Mouse (Mus musculus): ENCODE measurements at regions not wholly inside any gene's neighbourhood (a gene's known extent, or its start where the extent isn't known, plus 50 kb on each side); places are given as distances from the start of the nearest gene placed in this dataset.
A peak's percentile ranks its signal among the peaks of the same experiment; 100 is the strongest.

DNA sequence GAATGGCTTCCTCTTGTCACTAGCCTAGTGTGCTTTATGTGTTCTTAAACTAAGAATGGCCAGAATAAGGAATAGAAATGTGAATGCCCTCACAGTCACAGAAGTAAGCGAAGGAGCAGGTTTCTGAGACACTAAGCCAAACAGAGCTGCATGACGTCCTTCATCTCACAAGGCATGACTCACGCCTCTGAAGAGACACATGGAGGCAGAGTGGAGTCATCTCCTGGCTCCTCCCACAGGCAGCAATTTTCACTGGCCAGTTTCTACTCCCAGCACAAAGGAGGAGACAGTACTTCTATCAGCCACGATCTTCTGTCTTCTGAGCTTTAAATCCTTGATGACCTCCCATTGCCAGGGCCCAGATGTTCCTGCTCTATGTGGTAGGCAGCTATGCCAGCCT is 291.3 kb upstream of the Rnf32 start:
- peak; percentile 8 for DNase-seq (ENCODE audit: low spot score)

GRCm38 (mm10) chr5:28903805-28904320 is 291.9 kb upstream of the Rnf32 start:
- DNase-seq (ENCODE audit: low spot score), result peak; percentile 49

- no peak for DNase-seq (ENCODE audit: low spot score)
These were observed 303.0 kb upstream of the Rnf32 start for GRCm38 (mm10) chr5:28892703-28893249.

GRCm38 (mm10) chr5:28891988-28892387 is 303.8 kb upstream of the Rnf32 start:
- DNase-seq (ENCODE audit: low spot score), result no peak

DNA sequence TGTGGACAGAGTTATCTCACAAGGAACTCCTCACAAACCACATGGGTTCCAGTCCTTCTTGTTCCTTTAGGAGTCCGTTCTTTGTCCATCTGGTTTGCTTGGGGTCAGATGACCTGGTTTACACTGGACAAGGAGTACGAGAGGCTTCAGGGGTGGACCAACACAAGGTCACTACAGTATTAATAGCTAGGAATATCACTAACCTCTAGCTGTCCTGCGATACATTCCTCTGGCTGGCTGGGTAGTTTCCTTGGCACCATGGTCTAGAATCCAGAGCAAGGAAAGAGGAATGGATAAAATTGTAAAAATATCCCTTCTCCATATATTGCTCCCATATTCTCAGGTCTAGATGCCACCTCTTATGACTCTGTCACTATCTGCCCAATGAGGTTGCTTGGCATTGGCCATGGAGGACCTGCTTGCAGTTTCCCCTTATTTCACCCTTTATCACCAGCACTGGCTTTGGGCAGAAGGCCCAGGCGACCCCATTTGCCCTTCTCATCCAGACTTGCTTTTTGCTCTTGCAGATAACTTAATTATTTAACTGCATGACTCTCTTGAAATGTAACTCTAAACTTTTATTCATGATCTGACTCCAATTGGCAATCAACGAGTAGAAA is 310.9 kb upstream of the Rnf32 start:
- no peak for DNase-seq (ENCODE audit: low spot score)

GRCm38 (mm10) chr5:28876199-28876598 is 319.6 kb upstream of the Rnf32 start:
- no peak for DNase-seq (ENCODE audit: low spot score)

DNA sequence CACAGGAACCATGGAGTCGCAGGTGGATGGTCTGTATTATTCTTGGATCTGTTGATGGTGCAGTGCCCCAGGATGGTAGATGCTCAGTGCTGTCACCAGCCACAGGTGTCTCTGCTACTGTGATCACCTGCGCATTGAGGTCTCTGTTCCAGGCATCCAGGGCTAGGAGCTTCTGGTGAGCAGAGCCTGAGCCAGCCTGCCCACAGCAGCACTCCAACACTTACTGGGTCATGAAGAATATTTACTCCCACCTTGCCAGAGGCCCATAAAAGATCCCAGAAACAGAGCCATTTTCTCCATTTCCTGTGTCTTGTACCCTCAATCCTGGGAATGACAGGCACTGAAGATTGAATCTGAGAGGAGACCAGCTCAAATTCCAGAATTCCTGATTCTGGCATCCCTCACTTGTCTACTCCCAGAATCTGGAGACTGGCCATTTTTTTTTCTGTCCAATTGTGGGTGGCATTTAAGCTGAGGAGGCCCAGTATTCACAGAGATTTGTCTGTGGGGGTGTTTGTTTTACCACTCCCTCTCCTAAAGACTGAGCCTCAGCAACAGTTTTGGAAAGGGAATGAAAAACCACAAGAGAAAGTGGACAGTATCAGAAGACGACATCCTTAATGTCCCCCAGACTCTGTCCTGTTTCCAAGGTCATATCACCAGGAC is 322.1 kb upstream of the Rnf32 start:
- no peak for DNase-seq (ENCODE audit: low spot score)

- DNase-seq (ENCODE audit: low spot score), result peak; percentile 37
These were observed 336.0 kb upstream of the Rnf32 start for GRCm38 (mm10) chr5:28859604-28860371.

DNA sequence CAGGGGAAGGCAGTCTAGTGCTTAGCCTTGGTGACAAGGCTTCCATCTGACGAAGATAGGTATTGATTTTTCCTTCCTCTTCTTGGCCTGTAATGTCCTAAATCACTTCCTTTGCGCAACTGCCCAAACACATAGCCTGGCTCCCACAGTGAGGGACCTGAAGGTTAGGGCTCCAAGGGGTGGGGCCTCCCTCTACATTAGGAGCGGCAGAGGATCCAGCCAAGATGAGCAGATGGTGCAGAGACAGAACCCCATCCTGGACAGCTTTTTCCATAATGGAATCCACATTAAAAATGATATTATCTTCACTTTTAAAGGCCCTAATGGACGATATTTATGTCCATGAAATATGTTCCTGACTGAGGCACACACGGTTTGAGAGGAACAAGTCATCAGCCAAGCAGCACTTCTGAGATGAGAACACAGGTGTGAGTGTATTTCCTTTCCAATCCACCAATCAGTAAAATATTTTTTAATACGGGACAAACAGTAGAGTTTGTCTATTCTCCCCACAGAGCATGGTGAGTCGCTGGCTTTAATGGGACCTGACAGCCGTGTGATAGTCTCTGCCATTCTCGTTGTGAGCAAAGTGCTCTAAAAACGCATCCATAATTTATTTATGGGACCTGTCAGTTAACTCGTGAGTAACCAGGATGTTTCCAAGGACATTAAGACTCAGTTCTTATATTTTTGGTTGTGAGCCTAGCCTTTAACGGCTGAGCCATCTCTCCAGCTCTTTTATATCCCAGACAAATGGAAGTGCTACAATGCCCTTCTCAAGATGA is 357.5 kb upstream of the Rnf32 start:
- DNase-seq (ENCODE audit: low spot score), result no peak

DNA sequence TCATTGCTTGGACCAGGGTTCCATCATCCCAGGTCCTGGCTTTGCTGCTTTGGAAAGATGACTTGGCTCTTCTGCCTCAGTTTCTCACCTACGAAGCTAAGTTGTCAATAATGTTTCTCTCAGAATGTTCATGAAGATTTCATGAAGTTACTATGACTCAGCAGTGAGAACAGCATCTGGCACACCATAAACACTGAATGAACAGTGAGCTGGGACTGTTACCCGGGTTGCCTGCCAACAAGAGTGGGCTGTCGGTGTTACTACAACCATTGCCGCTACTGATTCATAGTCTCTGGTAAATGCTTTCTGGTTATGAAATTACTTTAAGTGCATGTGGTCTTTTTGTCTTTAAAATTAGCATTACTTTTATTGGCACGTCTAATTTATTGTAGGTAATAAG is 352.0 kb upstream of the Shh start:
- no peak for DNase-seq (ENCODE audit: low spot score)

DNA sequence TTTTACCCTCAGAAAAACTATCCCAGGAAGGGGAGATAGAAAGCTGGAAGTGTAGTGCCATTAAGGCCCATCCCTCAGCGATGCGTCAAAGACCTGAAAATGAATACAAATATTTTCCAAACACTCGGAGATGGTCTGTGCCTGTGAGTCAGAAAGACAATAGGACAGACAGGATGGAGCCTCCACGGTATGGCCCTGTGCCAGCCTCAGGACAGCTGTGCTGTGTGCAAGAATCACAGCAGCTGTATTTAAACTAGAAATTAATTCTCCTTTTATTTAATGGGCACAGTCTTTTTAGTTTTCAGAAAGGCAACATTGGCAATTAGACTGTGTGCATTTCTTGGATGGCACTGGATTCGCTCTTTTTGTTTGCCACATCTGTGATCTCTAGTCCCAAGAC is 340.9 kb upstream of the Shh start:
- DNase-seq (ENCODE audit: low spot score), result no peak

DNA sequence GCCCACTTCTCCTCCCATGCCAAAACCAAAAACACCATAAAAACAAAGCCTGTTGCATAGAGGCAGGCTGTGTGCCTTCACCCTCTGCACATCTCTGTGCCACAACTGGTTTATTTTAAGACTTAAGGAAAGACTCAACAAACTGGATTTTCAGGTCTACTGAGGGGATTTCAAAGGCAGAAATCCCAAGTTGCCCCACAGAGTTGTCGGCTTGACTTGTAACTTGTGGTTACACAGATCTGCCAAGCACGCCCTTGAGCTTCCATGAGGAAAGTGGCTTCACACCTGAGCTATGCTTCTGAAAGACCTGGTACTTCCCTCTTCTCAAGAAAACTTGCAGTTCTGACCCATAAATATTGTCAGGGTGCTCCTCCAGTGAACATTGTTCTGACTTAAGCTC is 332.4 kb upstream of the Shh start:
- DNase-seq (ENCODE audit: low spot score), result no peak

- no peak for DNase-seq (ENCODE audit: low spot score)
These were observed 331.3 kb upstream of the Shh start for GRCm38 (mm10) chr5:28798361-28798760.

GRCm38 (mm10) chr5:28795130-28795758 is 328.2 kb upstream of the Shh start:
- no peak for DNase-seq (ENCODE audit: low spot score)

DNA sequence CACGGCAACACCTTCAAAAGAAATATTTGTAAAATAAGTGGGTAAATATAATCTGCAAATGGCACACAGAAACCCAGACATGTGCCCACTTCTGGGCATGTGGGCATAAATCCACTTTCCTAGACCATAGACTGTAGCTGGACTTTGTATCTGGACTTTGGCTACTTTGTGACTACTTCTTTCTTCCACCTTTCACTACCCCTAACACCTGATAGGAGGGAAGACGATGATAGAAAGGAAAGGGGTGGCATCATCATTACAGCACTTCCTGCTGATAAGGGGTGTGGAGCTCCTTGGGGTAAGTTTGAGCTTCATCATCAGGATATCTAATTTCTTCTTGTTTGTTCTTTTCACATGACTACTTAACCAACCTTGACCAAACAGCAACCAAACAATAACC is 326.7 kb upstream of the Shh start:
- DNase-seq (ENCODE audit: low spot score), result no peak

- no peak for DNase-seq (ENCODE audit: low spot score)
These were observed 318.4 kb upstream of the Shh start for GRCm38 (mm10) chr5:28785347-28786060.

DNA sequence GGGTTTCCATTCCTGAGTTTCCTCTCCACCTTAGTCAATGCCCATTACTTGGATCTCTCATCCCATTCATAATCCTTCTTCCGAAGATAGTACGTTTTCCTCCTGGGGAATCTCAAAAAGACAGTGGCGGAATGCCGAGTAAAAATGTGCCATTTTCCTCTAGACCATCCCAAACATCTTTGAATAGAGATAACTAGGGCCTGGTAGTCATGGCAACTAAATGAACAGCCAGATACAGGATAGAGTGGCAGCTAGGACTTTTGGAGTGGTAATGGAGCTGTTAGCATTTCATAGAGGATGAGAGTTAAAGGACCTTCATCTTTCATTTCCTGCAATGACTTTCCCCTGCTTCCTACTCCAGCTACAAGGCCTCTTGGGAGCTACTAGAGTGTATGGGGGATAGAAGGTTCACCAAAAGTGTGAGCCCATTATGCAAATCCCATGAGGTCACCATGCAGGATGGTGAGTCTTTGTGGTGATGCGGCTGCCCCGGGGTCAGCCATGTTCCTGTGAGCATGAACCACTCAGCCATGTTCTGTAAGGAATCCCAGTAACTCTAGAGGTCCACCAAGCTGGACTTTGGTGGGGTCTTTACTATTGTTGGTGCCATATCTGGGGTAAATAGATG is 317.4 kb upstream of the Shh start:
- no peak for DNase-seq (ENCODE audit: low spot score)

DNA sequence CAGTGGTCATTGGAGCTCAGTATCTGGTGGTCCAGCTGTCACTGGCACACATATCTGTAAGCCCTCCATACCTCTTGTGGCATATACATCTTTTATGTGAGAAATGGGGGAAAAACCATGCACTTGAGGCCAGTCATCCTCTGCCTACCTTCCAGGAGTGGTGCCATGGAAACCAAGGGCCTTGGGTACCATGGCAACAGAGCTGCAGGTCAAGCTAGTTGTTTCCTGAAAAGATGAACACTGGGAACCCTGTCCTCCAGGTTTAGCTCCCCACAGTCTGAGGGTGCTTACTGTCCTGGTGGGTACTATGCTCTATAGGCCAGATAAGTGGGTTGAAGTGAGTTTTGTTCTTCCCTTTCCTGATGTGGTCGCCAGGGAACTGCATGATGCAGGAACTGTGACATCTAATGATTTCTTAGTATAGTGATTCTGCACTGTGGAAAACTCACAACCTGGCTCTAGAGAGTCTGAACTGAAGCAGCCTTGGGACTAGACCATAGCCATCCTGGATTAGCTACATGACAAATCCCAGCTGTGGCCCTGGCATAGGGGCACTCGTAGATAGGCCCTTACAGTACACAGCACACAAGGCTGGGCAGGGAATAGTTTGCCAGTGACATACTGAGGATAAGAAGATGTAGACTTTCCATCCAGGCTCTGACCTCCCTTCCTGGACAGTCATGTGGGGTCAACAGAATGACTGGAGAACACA is 308.7 kb upstream of the Shh start:
- DNase-seq (ENCODE audit: low spot score), result no peak

GRCm38 (mm10) chr5:28771796-28772195 is 304.7 kb upstream of the Shh start:
- no peak for DNase-seq (ENCODE audit: low spot score)

Data from embryo, embryonic 10.5 days (tissue).